Mouse (Mus musculus) ovary, postnatal 36 days (tissue): ENCODE data around the gene Spop.

Source experiments
- DNase-seq: peaks from one replicate; pipeline ENCODE4 v3.0.0; 2022; ENCODE audit warnings: low spot score, mixed read lengths

The Spop gene

GRCm38 (mm10) chr11:95520456-95521072 is 106.7 kb downstream of the Spop start:
- DNase-seq = peak; percentile 86

- peak; percentile 73 for DNase-seq
Measured at GRCm38 (mm10) chr11:95521563-95521962, 107.7 kb downstream of the Spop start.

GRCm38 (mm10) chr11:95527307-95527706 is 113.4 kb downstream of the Spop start:
- DNase-seq = no peak

- DNase-seq = no peak
Measured at GRCm38 (mm10) chr11:95528231-95528630, 114.4 kb downstream of the Spop start.

GRCm38 (mm10) chr11:95532353-95533072 is 118.6 kb downstream of the Spop start:
- DNase-seq = no peak

- DNase-seq = peak; percentile 91
Measured at GRCm38 (mm10) chr11:95533484-95534160, 119.7 kb downstream of the Spop start.

GRCm38 (mm10) chr11:95538378-95539104 is 124.7 kb downstream of the Spop start:
- DNase-seq = no peak

GRCm38 (mm10) chr11:95540637-95541385 is 126.9 kb downstream of the Spop start:
- DNase-seq = no peak
